Mouse (Mus musculus): ENCODE results near the gene Ccdc83. TPM values are rescaled to one million over a fixed set of nuclear protein-coding genes. Genes with fewer than 3 reads are reported as not detected.

Ccdc83 gene
- polyA plus RNA-seq, 1 experiment from 2014 or later, result not detected

- Histone ChIP-seq H3K4me1 (replicated peaks; ENCODE audit: control insufficient read depth, insufficient read depth, low read length) (no peaks in the 10 kb centered on the region), H3K4me2 (ENCODE audit: low read length) (no peak overlapping the region), H3K9ac (replicated peaks; ENCODE audit: low read depth, low read length) (no peak overlapping the region), H3K27ac (ENCODE audit: low read length) (no peak overlapping the region), H3K9me3 (ENCODE audit: control insufficient read depth, low read length) (no peaks in the 10 kb centered on the region), H3K36me3 (ENCODE audit: control insufficient read depth, insufficient read depth) (no peaks in the 10 kb centered on the region), H3K27me3 (replicated peaks; ENCODE audit: control insufficient read depth, insufficient read depth, low read length) (no peaks in the 10 kb centered on the region), H3K4me3 (replicated peaks; ENCODE audit: low read length) (no peak overlapping the region)
- 87% methylated on average over 6 of the region's 6 CpGs for whole genome bisulfite sequencing
- ATAC-seq, result no peak
Measured at GRCm38 (mm10) chr7:90291885-90292284, 26.3 kb upstream of the Ccdc83 start.

- 84% methylated on average over 7 of the region's 7 CpGs for WGBS
- Histone ChIP-seq H3K27me3 (replicated peaks; ENCODE audit: control insufficient read depth, insufficient read depth, low read length) (no peaks in the 10 kb centered on the region), H3K36me3 (ENCODE audit: control insufficient read depth, insufficient read depth) (no peaks in the 10 kb centered on the region), H3K4me2 (ENCODE audit: low read length) (no peak overlapping the region), H3K9me3 (ENCODE audit: control insufficient read depth, low read length) (no peaks in the 10 kb centered on the region), H3K4me1 (replicated peaks; ENCODE audit: control insufficient read depth, insufficient read depth, low read length) (no peaks in the 10 kb centered on the region), H3K27ac (ENCODE audit: low read length) (no peak overlapping the region), H3K4me3 (replicated peaks; ENCODE audit: low read length) (no peak overlapping the region), H3K9ac (replicated peaks; ENCODE audit: low read depth, low read length) (no peak overlapping the region)
- no peak for ATAC-seq
Measured at GRCm38 (mm10) chr7:90284793-90285192, 19.2 kb upstream of the Ccdc83 start.

DNA sequence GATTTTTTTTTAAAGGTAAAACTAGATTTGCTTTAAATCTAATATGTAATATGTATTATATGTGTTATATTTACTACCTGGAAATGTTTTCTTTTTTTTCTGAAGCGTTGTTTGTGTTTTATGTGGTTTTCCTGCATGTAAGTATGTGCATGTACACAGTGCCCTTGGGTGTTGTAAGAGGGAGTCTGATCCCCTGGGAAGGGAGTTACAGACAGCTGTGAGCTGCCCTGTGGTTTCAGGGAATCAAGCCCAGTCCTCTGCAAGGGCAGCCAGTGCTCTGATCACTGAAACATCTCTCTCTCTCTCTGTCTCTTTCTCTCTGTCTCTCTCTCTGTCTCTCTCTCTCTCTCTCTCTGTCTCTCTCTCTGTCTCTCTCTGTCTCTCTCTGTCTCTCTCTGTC, 17.2 kb upstream of the Ccdc83 start:
- Histone ChIP-seq H3K9me3 (ENCODE audit: control insufficient read depth, low read length) (no peaks in the 10 kb centered on the region), H3K4me3 (replicated peaks; ENCODE audit: low read length) (no peak overlapping the region), H3K9ac (replicated peaks; ENCODE audit: low read depth, low read length) (no peak overlapping the region), H3K36me3 (ENCODE audit: control insufficient read depth, insufficient read depth) (no peaks in the 10 kb centered on the region), H3K27me3 (replicated peaks; ENCODE audit: control insufficient read depth, insufficient read depth, low read length) (no peaks in the 10 kb centered on the region), H3K27ac (ENCODE audit: low read length) (no peak overlapping the region), H3K4me1 (replicated peaks; ENCODE audit: control insufficient read depth, insufficient read depth, low read length) (no peaks in the 10 kb centered on the region), H3K4me2 (ENCODE audit: low read length) (no peak overlapping the region)
- WGBS, result 94% methylated on average over 1 of the region's 1 CpGs
- no peak for ATAC-seq

- no peaks in the 10 kb centered on the region for H3K27me3 ChIP-seq (replicated peaks; ENCODE audit: control insufficient read depth, insufficient read depth, low read length)
- H3K4me1 ChIP-seq (replicated peaks; ENCODE audit: control insufficient read depth, insufficient read depth, low read length), result no peaks in the 10 kb centered on the region
- H3K4me2 ChIP-seq (ENCODE audit: low read length), result no peak overlapping the region
- no peak overlapping the region for H3K9ac ChIP-seq (replicated peaks; ENCODE audit: low read depth, low read length)
- no peak overlapping the region for H3K27ac ChIP-seq (ENCODE audit: low read length)
- H3K4me3 ChIP-seq (replicated peaks; ENCODE audit: low read length), result no peak overlapping the region
- ATAC-seq, result no peak
- no peaks in the 10 kb centered on the region for H3K36me3 ChIP-seq (ENCODE audit: control insufficient read depth, insufficient read depth)
- no peaks in the 10 kb centered on the region for H3K9me3 ChIP-seq (ENCODE audit: control insufficient read depth, low read length)
- 85% methylated on average over 11 of the region's 11 CpGs for WGBS
Measured at GRCm38 (mm10) chr7:90281759-90282546, 16.4 kb upstream of the Ccdc83 start.

- WGBS, result 61% methylated on average over 8 of the region's 8 CpGs
- H3K9ac ChIP-seq (replicated peaks; ENCODE audit: low read depth, low read length), result no peak overlapping the region
- no peak overlapping the region for H3K4me2 ChIP-seq (ENCODE audit: low read length)
- H3K27me3 ChIP-seq (replicated peaks; ENCODE audit: control insufficient read depth, insufficient read depth, low read length), result no peaks in the 10 kb centered on the region
- no peak overlapping the region for H3K27ac ChIP-seq (ENCODE audit: low read length)
- H3K36me3 ChIP-seq (ENCODE audit: control insufficient read depth, insufficient read depth), result no peaks in the 10 kb centered on the region
- H3K4me3 ChIP-seq (replicated peaks; ENCODE audit: low read length), result no peak overlapping the region
- H3K9me3 ChIP-seq (ENCODE audit: control insufficient read depth, low read length), result no peaks in the 10 kb centered on the region
- no peak for ATAC-seq
- H3K4me1 ChIP-seq (replicated peaks; ENCODE audit: control insufficient read depth, insufficient read depth, low read length), result no peaks in the 10 kb centered on the region
Measured at GRCm38 (mm10) chr7:90280878-90281277, 15.3 kb upstream of the Ccdc83 start.

GRCm38 (mm10) chr7:90280274-90280875, 14.8 kb upstream of the Ccdc83 start:
- ATAC-seq, result no peak
- Histone ChIP-seq H3K36me3 (ENCODE audit: control insufficient read depth, insufficient read depth) (no peaks in the 10 kb centered on the region), H3K27ac (ENCODE audit: low read length) (no peak overlapping the region), H3K27me3 (replicated peaks; ENCODE audit: control insufficient read depth, insufficient read depth, low read length) (no peaks in the 10 kb centered on the region), H3K4me1 (replicated peaks; ENCODE audit: control insufficient read depth, insufficient read depth, low read length) (no peaks in the 10 kb centered on the region), H3K9me3 (ENCODE audit: control insufficient read depth, low read length) (no peaks in the 10 kb centered on the region), H3K4me3 (replicated peaks; ENCODE audit: low read length) (no peak overlapping the region), H3K4me2 (ENCODE audit: low read length) (no peak overlapping the region), H3K9ac (replicated peaks; ENCODE audit: low read depth, low read length) (no peak overlapping the region)
- WGBS, result 68% methylated on average over 11 of the region's 11 CpGs

DNA sequence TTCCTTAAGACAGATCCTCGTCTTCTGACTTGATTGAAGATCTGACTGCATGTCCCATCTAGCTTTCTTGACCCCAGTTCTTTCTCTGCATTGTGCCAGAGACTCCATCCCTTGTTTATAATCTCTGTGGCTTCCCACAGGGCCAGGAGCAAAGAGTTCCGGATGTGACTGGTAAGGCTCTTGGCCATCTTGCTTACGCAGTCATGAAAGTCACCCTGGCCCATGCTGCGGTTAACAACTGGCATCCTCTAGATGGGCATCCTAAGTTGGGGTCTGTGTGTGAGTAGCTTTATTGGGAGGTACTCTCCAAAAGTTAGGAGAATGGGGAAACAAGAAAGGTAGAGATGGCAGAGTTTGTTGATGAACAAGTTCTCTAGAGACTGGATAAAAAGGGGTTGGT, 13.6 kb upstream of the Ccdc83 start:
- ATAC-seq, result no peak
- H3K27me3 ChIP-seq (replicated peaks; ENCODE audit: control insufficient read depth, insufficient read depth, low read length), result no peaks in the 10 kb centered on the region
- no peak overlapping the region for H3K9ac ChIP-seq (replicated peaks; ENCODE audit: low read depth, low read length)
- no peaks in the 10 kb centered on the region for H3K4me1 ChIP-seq (replicated peaks; ENCODE audit: control insufficient read depth, insufficient read depth, low read length)
- no peak overlapping the region for H3K27ac ChIP-seq (ENCODE audit: low read length)
- H3K4me2 ChIP-seq (ENCODE audit: low read length), result no peak overlapping the region
- 93% methylated on average over 4 of the region's 4 CpGs for WGBS
- no peak overlapping the region for H3K4me3 ChIP-seq (replicated peaks; ENCODE audit: low read length)
- no peaks in the 10 kb centered on the region for H3K9me3 ChIP-seq (ENCODE audit: control insufficient read depth, low read length)
- H3K36me3 ChIP-seq (ENCODE audit: control insufficient read depth, insufficient read depth), result no peaks in the 10 kb centered on the region

DNA sequence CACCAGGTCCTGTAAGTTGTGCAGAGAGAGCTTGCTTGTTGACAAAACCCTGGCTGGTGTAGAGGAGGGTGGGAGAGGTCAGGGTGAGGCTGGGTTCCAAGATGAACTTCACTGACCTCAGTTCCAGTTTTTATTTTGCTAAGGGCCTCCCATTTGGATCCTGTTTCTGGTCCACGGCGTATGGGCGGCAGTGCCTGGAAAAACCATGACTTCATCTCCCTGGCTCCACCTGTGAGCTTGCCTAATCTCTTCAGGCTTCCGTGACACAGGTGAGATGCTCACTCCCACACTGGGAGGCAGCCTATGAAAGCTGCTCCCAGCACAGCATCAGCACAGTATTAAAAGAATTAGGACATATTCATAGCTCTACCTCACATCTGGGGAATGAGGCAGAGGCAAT, 12.2 kb upstream of the Ccdc83 start:
- Histone ChIP-seq H3K4me2 (ENCODE audit: low read length) (no peak overlapping the region), H3K4me1 (replicated peaks; ENCODE audit: control insufficient read depth, insufficient read depth, low read length) (no peaks in the 10 kb centered on the region), H3K4me3 (replicated peaks; ENCODE audit: low read length) (no peak overlapping the region), H3K9me3 (ENCODE audit: control insufficient read depth, low read length) (no peaks in the 10 kb centered on the region), H3K9ac (replicated peaks; ENCODE audit: low read depth, low read length) (no peak overlapping the region), H3K27ac (ENCODE audit: low read length) (no peak overlapping the region), H3K36me3 (ENCODE audit: control insufficient read depth, insufficient read depth) (no peaks in the 10 kb centered on the region), H3K27me3 (replicated peaks; ENCODE audit: control insufficient read depth, insufficient read depth, low read length) (no peaks in the 10 kb centered on the region)
- 91% methylated on average over 4 of the region's 4 CpGs for WGBS
- no peak for ATAC-seq

DNA sequence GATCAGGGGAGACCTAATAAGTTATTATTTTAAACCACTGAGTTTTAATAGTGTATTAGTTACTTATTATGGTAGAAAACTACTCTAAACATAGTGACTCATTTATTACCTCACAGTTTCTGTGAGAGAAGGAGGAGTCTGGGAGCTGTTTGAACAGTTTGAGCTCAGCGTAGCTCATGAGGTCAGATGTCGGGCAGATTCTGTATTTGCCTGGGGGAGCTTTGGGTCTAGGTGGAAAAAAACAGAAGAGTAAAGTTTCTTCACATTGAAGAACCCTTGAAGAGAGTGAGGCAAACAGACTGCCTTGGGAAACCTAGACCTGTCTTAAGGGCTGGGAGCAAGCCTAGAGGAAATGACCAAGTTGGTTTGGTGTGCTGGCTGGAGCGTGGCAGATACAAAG, 11.7 kb upstream of the Ccdc83 start:
- no peak overlapping the region for H3K4me2 ChIP-seq (ENCODE audit: low read length)
- H3K9me3 ChIP-seq (ENCODE audit: control insufficient read depth, low read length), result no peaks in the 10 kb centered on the region
- no peaks in the 10 kb centered on the region for H3K4me1 ChIP-seq (replicated peaks; ENCODE audit: control insufficient read depth, insufficient read depth, low read length)
- 84% methylated on average over 3 of the region's 3 CpGs for WGBS
- H3K36me3 ChIP-seq (ENCODE audit: control insufficient read depth, insufficient read depth), result no peaks in the 10 kb centered on the region
- H3K27ac ChIP-seq (ENCODE audit: low read length), result no peak overlapping the region
- no peak overlapping the region for H3K4me3 ChIP-seq (replicated peaks; ENCODE audit: low read length)
- no peak for ATAC-seq
- H3K9ac ChIP-seq (replicated peaks; ENCODE audit: low read depth, low read length), result no peak overlapping the region
- no peaks in the 10 kb centered on the region for H3K27me3 ChIP-seq (replicated peaks; ENCODE audit: control insufficient read depth, insufficient read depth, low read length)
